8 mouse cellular contexts compared by ENCODE assay signal in genomic region chr11:22981041-22981440, GRCm38 (mm10). TPM values are rescaled to one million over a fixed set of nuclear protein-coding genes. Genes with fewer than 3 reads are reported as not detected.
DNase-seq lines count a peak whose midpoint lies in the region; ATAC-seq and TF ChIP-seq lines count a peak whose summit lies in the region.

No protein-coding gene starts in this region.

- no peaks in the 10 kb centered on the region for H3K27me3 ChIP-seq in kidney, embryonic 15.5 days
- H3K27me3 ChIP-seq in embryonic facial prominence, embryonic 10.5 days (replicated peaks; ENCODE audit: low read depth, poor library complexity, severe bottlenecking), result no peaks in the 10 kb centered on the region
- H3K27me3 ChIP-seq in hindbrain, postnatal 0 days (ENCODE audit: insufficient read depth, low read length), result no peaks in the 10 kb centered on the region
- H3K27me3 ChIP-seq in midbrain, postnatal 0 days (ENCODE audit: insufficient read depth, low read length), result no peaks in the 10 kb centered on the region

- no peak; the same call in 1 of the 2 replicates for ATAC-seq in kidney, embryonic 15.5 days (replicated peaks; ENCODE audit: low FRiP score)
- ATAC-seq in hindbrain, postnatal 0 days, result no peak
- no peak for ATAC-seq in midbrain, postnatal 0 days (ENCODE audit: low FRiP score)

- WGBS in kidney, embryonic 15.5 days, result 37% methylated on average over 4 of the region's 4 CpGs
- 49% methylated on average over 4 of the region's 4 CpGs for WGBS in embryonic facial prominence, embryonic 10.5 days
- 56% methylated on average over 4 of the region's 4 CpGs for WGBS in hindbrain, postnatal 0 days
- WGBS in midbrain, postnatal 0 days, result 46% methylated on average over 4 of the region's 4 CpGs

- H3K4me2 ChIP-seq in kidney, embryonic 15.5 days, result peak overlapping the region; percentile 69
- peak overlapping the region; percentile 89 for H3K4me2 ChIP-seq in hindbrain, postnatal 0 days (ENCODE audit: low read depth, low read length)
- H3K4me2 ChIP-seq in midbrain, postnatal 0 days (ENCODE audit: low read depth, low read length, poor library complexity, severe bottlenecking), result peak overlapping the region; percentile 67

- peaks cover 33% of the 10 kb centered on the region for H3K36me3 ChIP-seq in kidney, embryonic 15.5 days
- peaks cover 33% of the 10 kb centered on the region for H3K36me3 ChIP-seq in embryonic facial prominence, embryonic 10.5 days (replicated peaks)
- peaks cover 8% of the 10 kb centered on the region; the same call in 1 of the 2 replicates for H3K36me3 ChIP-seq in hindbrain, postnatal 0 days (ENCODE audit: insufficient read depth, low read length)
- peaks cover 9% of the 10 kb centered on the region; the same call in 1 of the 2 replicates for H3K36me3 ChIP-seq in midbrain, postnatal 0 days (ENCODE audit: insufficient read depth, low read length)

- H3K27ac ChIP-seq in kidney, embryonic 15.5 days, result peak overlapping the region; percentile 99
- peak overlapping the region; percentile 94 for H3K27ac ChIP-seq in embryonic facial prominence, embryonic 10.5 days (replicated peaks)
- no peak overlapping the region for H3K27ac ChIP-seq in hindbrain, postnatal 0 days
- no peak overlapping the region for H3K27ac ChIP-seq in midbrain, postnatal 0 days (ENCODE audit: low read depth, low read length)

- H3K4me3 ChIP-seq in kidney, embryonic 15.5 days (replicated peaks), result peak overlapping the region; percentile 70
- peak overlapping the region; percentile 80 for H3K4me3 ChIP-seq in embryonic facial prominence, embryonic 10.5 days
- peak overlapping the region; percentile 53 for H3K4me3 ChIP-seq in hindbrain, postnatal 0 days (ENCODE audit: low read length)
- peak overlapping the region; percentile 58 for H3K4me3 ChIP-seq in midbrain, postnatal 0 days (ENCODE audit: low read depth, low read length)

- H3K9me3 ChIP-seq in kidney, embryonic 15.5 days (replicated peaks), result no peaks in the 10 kb centered on the region
- no peaks in the 10 kb centered on the region for H3K9me3 ChIP-seq in embryonic facial prominence, embryonic 10.5 days
- H3K9me3 ChIP-seq in hindbrain, postnatal 0 days (ENCODE audit: low read length), result no peaks in the 10 kb centered on the region
- H3K9me3 ChIP-seq in midbrain, postnatal 0 days (ENCODE audit: low read length), result no peaks in the 10 kb centered on the region

- peak overlapping the region; percentile 55; the same call in 1 of the 2 replicates for H3K9ac ChIP-seq in kidney, embryonic 15.5 days
- H3K9ac ChIP-seq in hindbrain, postnatal 0 days (replicated peaks; ENCODE audit: low read length), result peak overlapping the region; percentile 69
- H3K9ac ChIP-seq in midbrain, postnatal 0 days (replicated peaks; ENCODE audit: low read length, poor library complexity, severe bottlenecking), result peak overlapping the region; percentile 68; the same call in 1 of the 2 replicates

- no peak for DNase-seq in kidney, postnatal 36 days
- no peak for DNase-seq in embryonic facial prominence, embryonic 10.5 days (ENCODE audit: low spot score)
- DNase-seq in hindbrain, postnatal 0 days (ENCODE audit: low spot score), result no peak
- no peak for DNase-seq in midbrain, postnatal 0 days (ENCODE audit: low spot score)
- DNase-seq in retina, embryonic 14.5 days (ENCODE audit: low spot score), result no peak
- DNase-seq in left cerebral cortex, adult 11 months (ENCODE audit: low spot score), result no peak
- DNase-seq in urinary bladder, postnatal 10 days (ENCODE audit: low spot score), result no peak

- peaks cover 22% of the 10 kb centered on the region for H3K4me1 ChIP-seq in kidney, embryonic 15.5 days
- H3K4me1 ChIP-seq in embryonic facial prominence, embryonic 10.5 days, result peaks cover 11% of the 10 kb centered on the region
- peaks cover 5% of the 10 kb centered on the region for H3K4me1 ChIP-seq in hindbrain, postnatal 0 days (ENCODE audit: insufficient read depth, low read length)
- H3K4me1 ChIP-seq in midbrain, postnatal 0 days (ENCODE audit: insufficient read depth, low read length), result peaks cover 4% of the 10 kb centered on the region; the same call in 1 of the 2 replicates

- TF ChIP-seq CTCF in hindbrain, postnatal 0 days (IDR thresholded peaks at IDR 0.05; ENCODE audit: low read depth), result no peak
- no peak for TF ChIP-seq CTCF in midbrain, postnatal 0 days (IDR thresholded peaks at IDR 0.05)

RNA-seq across cellular contexts. Expression of gene Gm28048, which starts 0.8 kb away (rescaled TPM):
- 19.3 and 21.6 TPM in 2 replicates for polyA plus RNA-seq in kidney, embryonic 15.5 days (2015; fragmentation: Nextera tagmentation; extraction: Ambion mirVana)
- polyA plus RNA-seq in embryonic facial prominence, embryonic 10.5 days (2016; fragmentation: Nextera tagmentation; extraction: Ambion mirVana), result 4.3 and 4.6 TPM in 2 replicates
- not detected in 2 replicates for total RNA-seq in hindbrain, postnatal 0 days (2014; rRNA removed)
- polyA plus RNA-seq in hindbrain, postnatal 0 days (2015; fragmentation: Nextera tagmentation; extraction: Ambion mirVana), result 3.2 and 3.4 TPM in 2 replicates
- 2.5 TPM in 1 of 2 replicates, not detected in the other for total RNA-seq in midbrain, postnatal 0 days (2014; rRNA removed)
- polyA plus RNA-seq in midbrain, postnatal 0 days (2015; fragmentation: Nextera tagmentation; extraction: Ambion mirVana), result 2.7 and 3.3 TPM in 2 replicates

RNA-seq across cellular contexts. Expression of gene Commd1, which starts 1.1 kb away (rescaled TPM):
- polyA plus RNA-seq in kidney, embryonic 15.5 days (2015; fragmentation: Nextera tagmentation; extraction: Ambion mirVana), result 382 and 415 TPM in 2 replicates
- polyA plus RNA-seq in embryonic facial prominence, embryonic 10.5 days (2016; fragmentation: Nextera tagmentation; extraction: Ambion mirVana), result 367 and 371 TPM in 2 replicates
- total RNA-seq in hindbrain, postnatal 0 days (2014; rRNA removed), result 11.6 and 15.5 TPM in 2 replicates
- polyA plus RNA-seq in hindbrain, postnatal 0 days (2015; fragmentation: Nextera tagmentation; extraction: Ambion mirVana), result 242 and 247 TPM in 2 replicates
- total RNA-seq in midbrain, postnatal 0 days (2014; rRNA removed), result 20.3 and 23.5 TPM in 2 replicates
- 218 and 221 TPM in 2 replicates for polyA plus RNA-seq in midbrain, postnatal 0 days (2015; fragmentation: Nextera tagmentation; extraction: Ambion mirVana)

RNA-seq across cellular contexts. Expression of gene Zrsr1, which starts 9.2 kb away (rescaled TPM):
- polyA plus RNA-seq in kidney, embryonic 15.5 days (2015; fragmentation: Nextera tagmentation; extraction: Ambion mirVana), result 3.0 and 3.8 TPM in 2 replicates
- 2.4 TPM in 2 replicates for polyA plus RNA-seq in embryonic facial prominence, embryonic 10.5 days (2016; fragmentation: Nextera tagmentation; extraction: Ambion mirVana)
- total RNA-seq in hindbrain, postnatal 0 days (2014; rRNA removed), result 16.7 and 20.6 TPM in 2 replicates
- polyA plus RNA-seq in hindbrain, postnatal 0 days (2015; fragmentation: Nextera tagmentation; extraction: Ambion mirVana), result 8.4 and 9.1 TPM in 2 replicates
- total RNA-seq in midbrain, postnatal 0 days (2014; rRNA removed), result 21.2 and 23.6 TPM in 2 replicates
- polyA plus RNA-seq in midbrain, postnatal 0 days (2015; fragmentation: Nextera tagmentation; extraction: Ambion mirVana), result 7.1 and 8.4 TPM in 2 replicates

RNA-seq across cellular contexts. Expression of gene Cct4, which starts 9.3 kb away (rescaled TPM):
- 295 and 296 TPM in 2 replicates for polyA plus RNA-seq in kidney, embryonic 15.5 days (2015; fragmentation: Nextera tagmentation; extraction: Ambion mirVana)
- polyA plus RNA-seq in embryonic facial prominence, embryonic 10.5 days (2016; fragmentation: Nextera tagmentation; extraction: Ambion mirVana), result 422 and 440 TPM in 2 replicates
- 128 and 143 TPM in 2 replicates for total RNA-seq in hindbrain, postnatal 0 days (2014; rRNA removed)
- 219 and 220 TPM in 2 replicates for polyA plus RNA-seq in hindbrain, postnatal 0 days (2015; fragmentation: Nextera tagmentation; extraction: Ambion mirVana)
- 139 and 213 TPM in 2 replicates for total RNA-seq in midbrain, postnatal 0 days (2014; rRNA removed)
- polyA plus RNA-seq in midbrain, postnatal 0 days (2015; fragmentation: Nextera tagmentation; extraction: Ambion mirVana), result 227 and 230 TPM in 2 replicates

RNA-seq across cellular contexts. Expression of gene Fam161a, which starts 26.3 kb away (rescaled TPM):
- 2.4 and 2.8 TPM in 2 replicates for polyA plus RNA-seq in kidney, embryonic 15.5 days (2015; fragmentation: Nextera tagmentation; extraction: Ambion mirVana)
- polyA plus RNA-seq in embryonic facial prominence, embryonic 10.5 days (2016; fragmentation: Nextera tagmentation; extraction: Ambion mirVana), result 2.8 and 2.9 TPM in 2 replicates
- 2.9 and 10.7 TPM in 2 replicates for total RNA-seq in hindbrain, postnatal 0 days (2014; rRNA removed)
- 4.9 and 6.8 TPM in 2 replicates for polyA plus RNA-seq in hindbrain, postnatal 0 days (2015; fragmentation: Nextera tagmentation; extraction: Ambion mirVana)
- 4.6 and 5.4 TPM in 2 replicates for total RNA-seq in midbrain, postnatal 0 days (2014; rRNA removed)
- polyA plus RNA-seq in midbrain, postnatal 0 days (2015; fragmentation: Nextera tagmentation; extraction: Ambion mirVana), result 4.2 and 6.1 TPM in 2 replicates

Comparison
In these comparisons a context has a peak if more than half of its experiments do, and no peak if none do; other contexts are left out.
1. H3K27ac ChIP-seq: peak in kidney, embryonic 15.5 days (single experiment) and embryonic facial prominence, embryonic 10.5 days (single experiment); none in hindbrain, postnatal 0 days (single experiment) and midbrain, postnatal 0 days (single experiment).
2. Peak in every context shown above with its lines, with median percentiles within 50 percentile points of each other: H3K4me2 ChIP-seq, H3K4me3 ChIP-seq and H3K9ac ChIP-seq.